Mouse (Mus musculus) lung, adult 10 weeks (tissue): Measurements from ENCODE around the gene Tmem229a. TPM values are rescaled to one million over a fixed set of nuclear protein-coding genes. Genes with fewer than 3 reads are reported as not detected.

Experiments
- polyA plus RNA-seq: library from polyadenylated mRNA; stranded (reverse); fragments of 350-450 nt; fragmentation: Illumina TruSeq; extraction: RNeasy Lipid Tissue Mini Kit (QIAGEN cat#74804); gene quantifications from one replicate; pipeline ENCODE4 v1.2.3, GENCODE M21; 2014; ENCODE audit warnings: low read depth, low replicate concordance; ENCODE audit not compliant: insufficient read depth

Tmem229a gene
- polyA plus RNA-seq, result 0.06 TPM

GRCm38 (mm10) chr6:24955946-24956585 lies at the start of gene Tmem229a:
Gene Tmem229a (minus strand): TSS chr6:24956297.

Other genes with a start within 250 kb of the Tmem229a start
- gene Hyal6, start 223.1 kb downstream of the Tmem229a start, polyA plus RNA-seq, result not detected
- not detected for gene Hyal4, start 208.0 kb downstream of the Tmem229a start, polyA plus RNA-seq
- not detected for gene Spam1, start 165.1 kb downstream of the Tmem229a start, polyA plus RNA-seq
- gene Hyal5, start 98.3 kb downstream of the Tmem229a start, polyA plus RNA-seq, result not detected